Mouse (Mus musculus): ENCODE data around the gene Fam122b.

Gene Fam122b

DNA sequence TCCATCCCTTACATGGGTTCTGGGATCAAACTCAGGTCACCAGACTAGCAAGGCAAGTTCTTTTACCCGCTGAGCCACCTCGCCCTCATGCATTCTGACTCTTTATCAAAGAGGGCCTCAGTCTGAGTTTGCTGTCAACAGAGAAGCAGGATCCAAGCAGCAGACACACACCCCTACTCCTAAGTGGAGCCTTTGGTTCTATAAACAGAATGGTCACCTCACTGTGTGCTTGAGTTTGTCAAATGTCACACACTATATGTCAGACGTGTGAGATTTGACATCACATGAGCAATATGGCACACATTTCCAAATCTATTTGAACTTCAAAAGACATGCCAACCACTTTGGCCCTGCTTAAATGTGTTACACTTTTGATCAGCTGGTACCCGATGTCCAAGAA is 71.9 kb downstream of the Fam122b start:
- DNase-seq = no peak

DNA sequence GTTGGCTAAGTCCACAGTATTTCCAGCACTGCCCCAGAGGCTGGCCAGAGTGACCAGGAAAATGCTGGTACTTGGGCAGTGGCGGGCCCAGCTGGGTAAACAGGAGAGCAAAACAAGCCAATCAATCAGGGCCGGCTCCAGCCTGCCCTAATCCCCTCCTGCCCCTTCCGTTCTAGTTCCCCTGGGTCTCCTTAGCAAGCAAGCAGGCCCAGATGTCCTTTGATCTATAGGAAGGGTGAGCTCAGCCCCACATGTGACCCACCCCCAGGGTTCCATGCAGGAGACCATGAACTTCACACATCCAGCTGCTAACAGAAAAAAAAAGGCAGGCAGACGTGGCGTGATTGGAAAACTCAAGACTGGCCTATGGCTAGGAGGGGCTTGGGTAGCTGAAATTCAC is 73.2 kb downstream of the Fam122b start:
- DNase-seq = no peak
